Mouse (Mus musculus) ES-Bruce4 (cell line): ENCODE results near the gene Fgfr2. TPM values are rescaled to one million over a fixed set of nuclear protein-coding genes. Genes with fewer than 3 reads are reported as not detected.

ENCODE experiments used
- H3K27ac ChIP-seq: 2 replicates; pipeline ENCODE4 v1.5.1; 2012; ENCODE audit warnings: low read length, inconsistent platforms; ENCODE audit not compliant: insufficient read depth
- H3K27me3 ChIP-seq: 2 replicates; pipeline ENCODE4 v1.6.1; 2012; ENCODE audit warnings: mild to moderate bottlenecking, low read length, inconsistent platforms; ENCODE audit not compliant: control insufficient read depth, poor library complexity, insufficient read depth, severe bottlenecking
- H3K36me3 ChIP-seq: 2 replicates; pipeline ENCODE4 v1.6.1; 2012; ENCODE audit warnings: inconsistent platforms, mild to moderate bottlenecking, low read length, moderate library complexity; ENCODE audit not compliant: control insufficient read depth, poor library complexity, insufficient read depth, severe bottlenecking
- H3K4me1 ChIP-seq: one replicate; pipeline ENCODE4 v1.8.1; 2011; ENCODE audit warnings: low read length; ENCODE audit not compliant: control insufficient read depth, insufficient read depth
- H3K4me3 ChIP-seq: 2 replicates; pipeline ENCODE4 v1.5.1; 2011; ENCODE audit warnings: low read depth, mild to moderate bottlenecking, low read length
- H3K9ac ChIP-seq: 2 replicates; pipeline ENCODE4 v1.6.1; 2012; ENCODE audit warnings: low read depth, mild to moderate bottlenecking, inconsistent platforms; ENCODE audit not compliant: poor library complexity, severe bottlenecking
- H3K9me3 ChIP-seq: replicated peaks from 2 replicates; pipeline ENCODE4 v1.6.1; 2012; ENCODE audit warnings: mild to moderate bottlenecking, low read length, inconsistent platforms; ENCODE audit not compliant: control insufficient read depth, poor library complexity, insufficient read depth, severe bottlenecking
- CTCF ChIP-seq: IDR thresholded peaks from one replicate; pipeline ENCODE4 v1.8.1; 2011; ENCODE audit warnings: low read depth, low read length
- EP300 ChIP-seq: IDR thresholded peaks from 2 replicates; pipeline ENCODE4 v1.6.1; 2011; ENCODE audit warnings: low read depth, low read length; ENCODE audit not compliant: insufficient read depth
- POLR2A ChIP-seq: IDR thresholded peaks from one replicate; pipeline ENCODE4 v1.8.1; 2011; ENCODE audit warnings: low read length; ENCODE audit not compliant: insufficient read depth
- polyA plus RNA-seq: library from polyadenylated mRNA; stranded (reverse); fragments of >200 nt; gene quantifications from 2 replicates; pipeline ENCODE4 v1.2.4, GENCODE M21; 2011; ENCODE audit warnings: low read depth; ENCODE audit not compliant: missing spikeins, insufficient read depth, insufficient read length

The Fgfr2 gene
- polyA plus RNA-seq, 1 experiment, result 34.8 TPM

GRCm38 (mm10) chr7:131582178-131582577, 1541.0 kb downstream of the Fgfr2 start:
- no peak for TF ChIP-seq CTCF
- no peak for TF ChIP-seq EP300
- TF ChIP-seq POLR2A, result no peak
- Histone ChIP-seq H3K27me3 (no peaks in the 10 kb centered on the region), H3K9ac (no peak overlapping the region)

GRCm38 (mm10) chr7:131575246-131575645, 1547.9 kb downstream of the Fgfr2 start:
- Histone ChIP-seq H3K27ac (no peak overlapping the region), H3K27me3 (no peaks in the 10 kb centered on the region), H3K9me3 (no peaks in the 10 kb centered on the region), H3K9ac (no peak overlapping the region), H3K4me3 (no peak overlapping the region), H3K4me1 (no peaks in the 10 kb centered on the region), H3K36me3 (peaks cover 28% of the 10 kb centered on the region)
- no peak for TF ChIP-seq POLR2A
- no peak for TF ChIP-seq CTCF
- TF ChIP-seq EP300, result no peak

More at GRCm38 (mm10) chr7:131582178-131582577, 1541.0 kb downstream of the Fgfr2 start:
- H3K36me3 ChIP-seq, result no peaks in the 10 kb centered on the region
- no peaks in the 10 kb centered on the region for H3K9me3 ChIP-seq
- H3K4me1 ChIP-seq, result no peaks in the 10 kb centered on the region
- H3K27ac ChIP-seq, result no peak overlapping the region
- no peak overlapping the region for H3K4me3 ChIP-seq

- peak overlapping the region; percentile 85 for H3K4me3 ChIP-seq
- H3K27ac ChIP-seq, result peak overlapping the region; percentile 7; the same call in 1 of the 2 replicates
- H3K9ac ChIP-seq, result peak overlapping the region; percentile 78
- peaks cover 10% of the 10 kb centered on the region for H3K27me3 ChIP-seq
- TF ChIP-seq CTCF, result no peak
- no peak for TF ChIP-seq EP300
- no peak for TF ChIP-seq POLR2A
- no peaks in the 10 kb centered on the region for H3K9me3 ChIP-seq
- H3K36me3 ChIP-seq, result peaks cover 34% of the 10 kb centered on the region
- no peaks in the 10 kb centered on the region for H3K4me1 ChIP-seq
These were observed 1562.5 kb downstream of the Fgfr2 start for GRCm38 (mm10) chr7:131560697-131561042.

GRCm38 (mm10) chr7:131559986-131560696, 1563.0 kb downstream of the Fgfr2 start, which contains the start of gene Bub3:
Gene Bub3 (plus strand): TSS chr7:131560222.
- H3K4me1 ChIP-seq, result no peaks in the 10 kb centered on the region
- TF ChIP-seq POLR2A, result peak; percentile 66
- no peak for TF ChIP-seq CTCF
- H3K9me3 ChIP-seq, result no peaks in the 10 kb centered on the region
- H3K27me3 ChIP-seq, result peaks cover 16% of the 10 kb centered on the region
- peak within 1 kb of the TSS; percentile 7; the same call in 1 of the 2 replicates for H3K27ac ChIP-seq
- H3K4me3 ChIP-seq, result peak within 1 kb of the TSS; percentile 85
- H3K36me3 ChIP-seq, result peaks cover 30% of the 10 kb centered on the region
- peak within 1 kb of the TSS; percentile 78 for H3K9ac ChIP-seq

- no peak overlapping the region for H3K4me3 ChIP-seq
- H3K27ac ChIP-seq, result no peak overlapping the region
- H3K9ac ChIP-seq, result no peak overlapping the region
- H3K9me3 ChIP-seq, result no peaks in the 10 kb centered on the region
- peaks cover 7% of the 10 kb centered on the region for H3K36me3 ChIP-seq
- H3K4me1 ChIP-seq, result no peaks in the 10 kb centered on the region
- peaks cover 31% of the 10 kb centered on the region for H3K27me3 ChIP-seq
- TF ChIP-seq EP300, result no peak
- TF ChIP-seq POLR2A, result no peak
- TF ChIP-seq CTCF, result no peak
These were observed 1565.4 kb downstream of the Fgfr2 start for GRCm38 (mm10) chr7:131557751-131558150.

GRCm38 (mm10) chr7:131556541-131557271, 1566.4 kb downstream of the Fgfr2 start:
- Histone ChIP-seq H3K27me3 (peaks cover 41% of the 10 kb centered on the region), H3K9ac (peak overlapping the region; percentile 46), H3K4me3 (peak overlapping the region; percentile 41), H3K4me1 (no peaks in the 10 kb centered on the region), H3K9me3 (no peaks in the 10 kb centered on the region), H3K36me3 (peaks cover under 1% of the 10 kb centered on the region), H3K27ac (no peak overlapping the region)
- TF ChIP-seq POLR2A, result no peak
